Mouse (Mus musculus) large intestine, adult 2 months (tissue): ENCODE measurements around the gene Reck. TPM values are rescaled to one million over a fixed set of nuclear protein-coding genes. Genes with fewer than 3 reads are reported as not detected.

ENCODE experiments used
- DNase-seq: peaks from one replicate; pipeline ENCODE4 v3.0.0-alpha.2; 2012; ENCODE audit warnings: low read depth, low spot score
- WGBS: fragments of 180-500 bp; shearing (Covaris S2); methylation state at CpG from one replicate; pipeline ENCODE4 v1.1.7; 2018; 5-methylcytosine and 5-hydroxymethylcytosine counted together
- polyA plus RNA-seq: library from polyadenylated mRNA; depleted of rRNA; stranded (reverse); fragments of >200 nt; gene quantifications from 2 replicates; pipeline ENCODE4 v1.2.3, GENCODE M21; 2012

Reck gene
- polyA plus RNA-seq, 1 experiment = 2.5 TPM

DNA sequence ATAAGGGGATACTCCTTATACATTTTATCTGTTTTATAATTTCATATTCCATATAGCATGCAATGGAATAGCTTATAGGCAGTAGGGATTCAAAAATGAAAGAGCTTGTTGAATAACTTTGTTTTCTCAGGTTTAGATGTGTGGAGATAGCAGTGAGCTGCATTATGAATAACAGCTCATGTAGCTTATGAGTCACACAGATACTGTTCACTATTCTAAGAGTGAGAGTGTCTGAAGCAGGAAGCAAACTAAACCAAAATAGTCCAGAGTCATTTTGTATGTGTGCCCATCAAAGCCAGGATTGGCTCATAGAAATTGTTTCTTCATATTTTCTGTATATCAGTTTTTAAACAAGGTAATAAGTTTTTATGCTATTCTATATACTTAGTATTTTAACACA lies 21.9 kb downstream of the Reck start:
- no peak for DNase-seq

DNA sequence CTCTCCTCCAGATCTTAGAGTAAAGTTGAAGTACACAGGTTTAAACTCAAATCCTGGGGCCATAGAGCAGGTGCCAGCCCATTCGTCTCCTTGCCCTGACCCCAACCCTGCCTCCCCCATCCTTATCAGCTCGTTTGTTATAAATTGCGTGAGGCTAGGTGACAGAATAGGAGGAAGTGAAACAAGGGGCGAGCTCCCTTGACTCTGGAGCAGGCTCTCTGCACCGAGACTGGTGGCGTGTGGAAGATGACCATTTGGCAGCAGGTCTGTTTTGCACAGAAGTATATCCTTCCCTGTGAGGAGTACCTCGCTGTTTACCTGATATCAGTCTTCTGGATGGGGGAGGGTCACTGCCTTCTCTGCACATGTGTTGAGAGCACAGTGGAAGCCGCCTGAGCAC lies 23.9 kb downstream of the Reck start:
- 34% methylated on average over 8 of the region's 8 CpGs for WGBS
- no peak for DNase-seq

DNA sequence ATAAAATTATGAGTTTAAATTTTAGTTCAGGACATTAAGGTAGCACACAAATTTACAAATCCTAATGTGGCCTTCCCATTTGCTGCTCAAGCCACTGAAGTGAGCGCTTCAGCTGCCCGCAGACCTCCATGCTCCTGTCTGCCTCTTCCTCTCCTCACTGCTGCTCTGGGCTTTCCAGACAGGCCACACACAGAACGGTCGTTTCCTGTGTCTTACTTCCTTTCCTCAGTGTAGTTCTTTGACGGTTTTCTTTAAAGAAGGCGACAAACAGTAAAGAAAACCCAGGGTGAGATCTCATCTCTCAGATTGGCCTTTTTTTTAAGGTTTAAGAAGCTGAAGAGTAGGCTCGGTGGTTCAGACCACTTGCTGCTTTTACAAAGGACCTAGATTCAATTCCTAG lies 28.4 kb downstream of the Reck start:
- DNase-seq = no peak

DNA sequence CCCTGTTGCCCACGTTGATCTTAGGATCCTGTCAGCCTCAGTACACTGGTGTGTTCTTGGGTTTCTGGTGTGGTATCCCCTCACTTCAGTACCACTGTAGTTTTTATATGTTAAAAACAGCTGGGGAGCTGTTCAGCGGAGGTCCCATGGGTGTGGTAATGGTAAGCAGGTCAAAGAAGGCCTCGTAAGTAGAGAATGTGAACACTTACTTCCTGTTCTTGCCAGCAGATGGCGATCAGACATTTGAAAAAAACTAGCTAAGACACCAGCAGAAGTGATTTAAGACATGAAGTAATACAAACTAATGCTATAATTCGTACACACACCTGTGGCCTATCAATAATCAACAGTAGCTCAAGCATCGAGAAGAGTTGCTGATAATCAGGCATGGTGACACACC lies 31.1 kb downstream of the Reck start:
- peak; percentile 43 for DNase-seq
- WGBS = 11% methylated on average over 6 of the region's 6 CpGs

More for the DNA sequence above, 28.4 kb downstream of the Reck start:
- WGBS = 64% methylated on average over 7 of the region's 7 CpGs

DNA sequence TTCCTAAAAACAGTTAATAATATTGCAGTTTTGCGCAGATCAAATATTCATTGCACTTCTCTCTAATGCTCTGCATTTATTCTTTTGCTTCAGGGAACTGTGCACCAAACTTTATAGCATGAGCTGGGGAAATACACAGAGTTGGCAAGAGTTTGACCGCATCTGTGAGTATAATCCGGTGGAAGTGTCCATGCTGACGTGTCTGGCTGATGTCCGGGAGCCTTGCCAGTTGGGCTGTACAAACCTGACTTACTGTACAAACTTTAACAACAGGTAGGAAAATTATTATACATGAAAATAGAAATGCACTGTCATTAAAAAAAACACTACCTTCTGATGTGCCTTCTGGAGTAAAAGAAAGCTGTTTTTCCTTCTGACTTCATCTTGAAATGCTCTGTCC lies 42.9 kb downstream of the Reck start:
- no peak for DNase-seq
- WGBS = 55% methylated on average over 5 of the region's 5 CpGs

DNA sequence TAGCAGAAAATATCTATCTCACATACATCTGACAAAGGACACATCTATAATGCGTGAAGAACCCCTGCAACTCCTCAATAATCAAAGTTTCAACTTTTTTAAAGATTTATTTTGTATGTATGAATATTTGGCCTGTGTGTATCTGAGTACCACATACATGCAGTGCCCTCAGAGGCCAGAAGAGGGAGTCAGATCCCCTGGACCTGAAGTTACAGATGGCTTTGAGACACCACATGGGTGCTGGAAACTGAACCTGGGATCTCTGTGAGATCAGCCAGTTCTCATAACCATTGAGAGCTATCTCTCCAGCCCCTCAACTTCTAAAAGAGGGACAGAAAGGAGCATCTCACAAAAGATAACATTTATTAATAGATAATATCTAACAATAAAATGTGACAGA lies 45.3 kb downstream of the Reck start:
- WGBS = 95% methylated on average over 1 of the region's 1 CpGs
- DNase-seq = no peak

DNA sequence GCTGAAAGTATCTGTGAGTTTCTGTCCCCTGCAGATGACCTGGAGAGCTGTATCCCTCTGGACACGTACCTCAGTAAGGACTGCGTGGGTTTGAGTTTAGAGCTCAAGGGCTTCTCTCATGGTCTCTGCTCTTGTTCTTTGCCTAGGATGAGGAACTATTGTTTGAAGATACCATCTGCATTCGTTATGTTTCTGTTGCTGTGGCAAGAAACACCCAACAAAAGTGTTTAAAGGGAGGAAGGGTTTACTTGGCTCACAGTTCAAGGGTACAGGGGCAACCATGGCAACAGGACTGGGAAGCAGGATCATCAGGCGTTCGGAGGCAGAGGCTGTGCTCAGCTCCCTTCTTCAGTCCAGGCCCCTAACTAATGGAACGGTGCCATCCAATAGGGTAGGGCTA lies 49.8 kb downstream of the Reck start:
- WGBS = 92% methylated on average over 6 of the region's 6 CpGs
- no peak for DNase-seq

DNA sequence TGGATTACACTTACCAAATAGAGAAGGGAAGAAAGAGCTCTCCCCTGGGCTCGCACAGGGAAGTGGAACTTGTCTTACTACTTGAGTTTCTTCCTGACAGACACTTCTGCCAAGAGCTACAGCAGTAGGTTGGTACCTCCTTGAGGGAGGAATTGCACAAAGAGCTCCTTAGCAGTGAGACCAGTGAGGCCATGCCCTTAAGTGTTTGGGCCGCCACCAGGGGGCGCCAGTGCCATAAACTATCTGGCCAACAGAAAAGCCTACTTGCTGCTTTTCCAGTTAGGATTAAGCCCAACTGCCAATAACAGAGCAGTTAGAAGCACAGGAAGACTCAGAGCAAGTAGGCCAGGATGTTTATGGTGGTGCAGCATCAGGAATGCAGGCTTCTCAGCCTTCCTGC lies 50.4 kb downstream of the Reck start:
- peak; percentile 72 for DNase-seq
- WGBS = 9% methylated on average over 3 of the region's 3 CpGs

DNA sequence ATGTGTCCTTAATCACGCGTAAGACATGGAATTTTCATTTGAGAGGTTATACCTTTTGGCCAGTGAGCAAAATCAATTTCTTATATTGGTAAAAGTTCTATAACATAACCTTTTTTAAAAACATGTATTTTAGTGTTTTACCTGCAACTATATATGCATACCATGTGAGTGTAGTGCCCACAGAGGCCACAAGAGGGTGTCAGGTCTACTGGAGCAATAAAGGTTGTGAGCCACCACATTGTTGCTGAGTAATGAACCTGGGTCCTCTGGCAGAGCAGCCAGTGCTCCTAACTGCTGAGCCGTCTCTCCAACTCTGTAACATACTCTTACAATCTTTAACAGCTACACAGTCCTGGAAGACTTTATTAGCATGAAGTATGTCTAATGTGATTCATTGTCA lies 52.5 kb downstream of the Reck start:
- DNase-seq = no peak
- WGBS = 97% methylated on average over 3 of the region's 3 CpGs

DNA sequence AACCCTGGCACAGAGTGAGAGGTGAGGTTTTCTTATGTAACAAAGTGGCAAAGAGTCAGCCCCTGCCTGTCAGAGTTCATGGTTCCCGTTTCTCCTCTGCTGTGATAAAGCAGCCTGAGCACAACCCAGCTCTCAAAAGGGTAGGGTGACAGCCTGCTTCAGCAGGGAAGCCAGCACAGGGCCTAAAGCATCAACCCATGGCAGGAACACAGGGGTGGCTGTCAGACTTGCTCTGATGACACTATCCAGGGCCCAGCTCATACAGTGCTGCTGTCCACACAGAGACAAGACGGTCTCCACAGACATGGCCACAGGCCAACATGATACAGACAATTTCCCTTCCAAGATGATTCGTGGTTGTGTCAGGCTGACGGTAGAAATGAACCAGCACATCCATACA lies 56.5 kb downstream of the Reck start:
- WGBS = 70% methylated on average over 4 of the region's 4 CpGs
- no peak for DNase-seq

DNA sequence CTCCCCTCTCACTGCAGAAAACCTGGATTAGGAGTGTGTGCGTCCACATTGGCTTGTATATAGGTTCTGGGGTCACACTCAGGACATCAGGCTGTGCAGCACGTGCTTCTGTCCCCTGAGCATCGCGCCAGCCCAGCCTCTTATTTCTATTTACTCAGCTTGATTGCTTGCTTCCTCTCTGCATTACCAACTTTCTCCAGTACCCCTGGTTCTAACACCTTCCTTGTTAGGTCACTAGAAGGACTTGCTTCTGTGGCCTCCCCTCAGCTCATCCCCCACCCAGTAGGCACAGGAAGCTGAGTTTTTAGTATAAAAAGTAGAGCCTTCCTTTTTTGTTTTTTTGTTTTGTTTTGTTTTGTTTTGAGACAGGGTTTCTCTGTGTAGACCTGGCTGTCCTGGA lies 60.9 kb downstream of the Reck start:
- no peak for DNase-seq
- WGBS = 25% methylated on average over 4 of the region's 4 CpGs

DNA sequence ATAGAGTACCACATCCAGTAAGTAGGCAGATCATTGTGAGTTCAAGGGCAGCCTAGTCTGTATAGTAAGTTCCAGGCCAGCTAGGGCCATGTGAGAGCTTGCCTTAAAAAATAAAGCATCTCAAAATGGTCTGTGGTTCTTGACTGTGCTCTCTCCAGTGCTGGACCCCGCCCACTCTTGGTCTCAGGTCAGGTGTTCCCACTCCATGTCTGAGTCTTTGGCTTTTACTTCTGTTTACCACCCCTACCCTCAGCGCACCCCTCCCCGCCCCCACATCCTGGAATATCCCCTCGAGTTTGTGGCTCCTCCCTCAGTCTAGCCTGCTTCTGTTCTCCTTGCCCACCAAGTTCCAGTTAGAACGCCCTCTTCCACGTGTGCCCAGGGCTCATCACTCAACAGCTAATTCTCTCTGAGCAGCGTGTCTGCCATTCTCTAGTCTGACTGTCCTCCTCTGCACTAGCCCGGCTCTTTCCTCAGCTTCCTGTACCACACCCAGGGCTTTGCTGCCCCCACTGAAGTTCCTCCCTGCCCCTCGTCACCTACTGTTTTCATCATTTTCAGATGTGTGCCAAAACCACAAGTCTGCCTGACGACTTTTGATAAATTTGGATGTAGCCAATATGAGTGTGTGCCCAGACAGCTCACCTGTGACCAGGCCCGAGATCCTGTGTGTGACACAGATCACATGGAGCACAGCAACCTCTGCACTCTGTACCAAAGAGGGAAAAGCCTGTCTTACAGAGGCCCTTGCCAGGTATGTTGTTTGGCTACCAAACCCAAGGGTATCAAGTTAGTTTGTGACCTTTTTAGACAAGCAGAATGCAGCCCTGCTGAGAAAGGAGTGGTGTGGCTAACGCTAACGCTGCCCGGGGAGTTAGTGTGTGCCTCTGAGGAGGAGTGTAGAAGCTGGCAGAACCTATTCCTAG lies 61.7 kb downstream of the Reck start:
- 68% methylated on average over 14 of the region's 14 CpGs for WGBS
- no peak for DNase-seq

DNA sequence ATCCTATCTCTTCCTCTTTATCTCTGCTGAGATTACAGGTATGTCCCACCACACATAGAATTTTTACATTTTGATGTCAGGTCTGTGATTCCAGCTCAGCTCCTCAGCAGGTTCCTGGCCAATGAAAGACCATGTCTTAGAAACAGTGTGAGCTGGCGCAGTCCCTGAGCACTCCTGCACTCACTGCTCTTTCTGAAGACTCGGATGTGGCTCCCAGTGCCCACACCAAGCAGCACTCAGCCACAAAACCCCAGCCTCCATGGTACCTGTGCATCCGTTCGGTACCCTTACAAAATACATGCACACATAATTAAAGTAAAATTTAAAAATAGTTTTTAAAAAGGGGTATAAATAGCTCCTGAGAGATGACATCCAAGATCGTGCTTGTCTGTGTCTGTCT lies 66.0 kb downstream of the Reck start:
- DNase-seq = no peak
- 93% methylated on average over 5 of the region's 5 CpGs for WGBS

DNA sequence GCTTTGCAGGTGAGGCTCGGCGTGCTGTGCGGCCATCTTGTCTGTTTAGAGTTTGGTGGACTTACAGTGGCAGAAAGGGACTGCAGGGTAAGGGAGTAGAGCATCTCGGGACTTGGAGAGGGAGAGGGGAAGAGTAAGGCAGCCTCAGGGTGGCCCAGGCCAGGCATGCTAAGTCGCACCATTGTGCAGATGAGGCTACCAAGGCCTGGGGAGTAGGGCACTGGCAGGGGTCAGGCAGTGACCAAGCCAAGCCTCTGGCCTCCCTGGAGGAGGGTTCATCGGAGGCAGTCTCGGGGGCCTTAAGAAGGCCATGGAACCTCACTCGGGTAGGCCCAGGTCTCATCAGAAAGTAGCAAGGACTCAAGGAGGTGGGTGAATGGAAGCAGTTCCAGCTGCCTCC lies 67.1 kb downstream of the Reck start:
- DNase-seq = no peak
- WGBS = 92% methylated on average over 8 of the region's 8 CpGs

DNA sequence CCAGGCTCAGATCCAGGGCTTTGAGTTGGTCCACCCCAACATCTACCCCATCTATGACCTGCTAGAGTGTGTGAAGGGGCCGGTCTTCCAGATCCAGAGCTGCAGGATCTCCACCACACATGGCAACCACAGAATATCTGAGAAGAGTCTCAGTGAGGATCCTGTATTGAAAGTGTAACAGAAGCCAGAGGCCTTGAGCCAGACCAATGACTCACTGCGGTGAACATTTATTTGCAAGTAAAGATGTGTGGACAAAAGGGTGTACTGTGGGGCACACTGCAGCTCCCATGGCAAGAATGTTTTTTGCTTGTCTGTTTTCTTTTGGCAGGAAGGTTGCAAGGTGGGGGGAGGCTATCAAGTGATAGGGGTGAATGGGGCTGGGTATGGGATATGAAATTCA lies 72.2 kb downstream of the Reck start:
- WGBS = 90% methylated on average over 2 of the region's 2 CpGs
- no peak for DNase-seq

DNA sequence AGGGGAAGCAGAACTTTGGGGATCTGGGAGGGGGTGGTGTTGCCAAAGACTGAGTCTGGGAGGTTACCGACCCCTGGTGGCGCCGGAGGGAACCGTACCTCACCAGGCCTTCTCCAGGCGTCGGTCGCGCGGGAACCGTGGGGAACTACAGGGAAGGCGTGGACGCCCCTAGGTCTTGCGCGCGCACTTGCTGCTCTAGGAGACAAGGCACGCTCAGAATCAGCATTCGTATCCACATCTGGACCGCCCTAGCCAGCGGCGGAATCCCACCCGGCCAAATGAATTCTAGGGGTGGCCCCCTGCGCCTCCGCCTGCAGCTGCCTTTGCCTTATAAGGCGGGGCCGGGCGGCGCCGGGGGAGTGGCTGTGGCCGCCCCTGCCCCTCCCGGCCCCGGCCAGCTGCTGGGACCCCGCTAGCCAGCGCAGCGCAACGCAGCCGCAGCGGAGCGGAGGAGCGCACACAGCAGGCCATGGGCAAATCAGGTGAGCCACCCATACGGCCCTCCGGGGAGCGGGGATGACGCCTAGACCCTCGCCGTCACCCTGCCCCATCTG lies 82.0 kb downstream of the Reck start, which contains the start of gene Glipr2:
Glipr2 (plus strand) TSS at position 110 of the 554 bp plus-strand sequence.
- WGBS = under 1% methylated on average over 45 of the region's 45 CpGs
- no peak for DNase-seq

DNA sequence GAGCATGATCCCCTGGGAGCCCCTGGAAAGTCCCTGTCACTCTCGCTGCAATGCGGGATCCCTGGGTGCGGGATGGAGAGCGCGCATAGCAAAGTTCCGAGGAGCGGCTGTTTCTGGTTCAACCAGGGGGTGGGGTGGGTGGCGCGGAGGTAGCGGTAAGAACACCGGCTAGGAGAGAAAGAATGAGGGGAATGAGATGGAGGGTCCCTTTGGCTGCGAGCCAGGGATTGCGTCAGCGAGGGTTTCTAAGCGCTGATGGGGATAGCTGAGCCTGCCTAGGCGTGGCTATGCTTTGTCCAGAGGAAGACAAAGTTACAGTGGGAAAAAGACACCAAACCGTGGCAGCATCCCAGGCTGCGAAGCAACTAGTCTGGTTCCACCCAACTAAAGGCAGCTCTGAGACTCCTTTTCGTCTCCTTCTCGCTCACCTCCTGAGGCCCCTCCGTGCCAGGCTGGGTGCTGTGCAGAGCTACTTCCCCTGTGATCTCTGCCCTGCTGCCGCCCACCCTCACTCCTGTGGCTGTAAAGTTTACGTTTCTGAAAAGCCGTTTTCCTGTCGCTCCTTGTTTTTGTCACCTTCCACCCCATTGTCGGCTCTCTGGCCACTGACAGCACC lies 82.6 kb downstream of the Reck start:
- WGBS = 1% methylated on average over 26 of the region's 26 CpGs

DNA sequence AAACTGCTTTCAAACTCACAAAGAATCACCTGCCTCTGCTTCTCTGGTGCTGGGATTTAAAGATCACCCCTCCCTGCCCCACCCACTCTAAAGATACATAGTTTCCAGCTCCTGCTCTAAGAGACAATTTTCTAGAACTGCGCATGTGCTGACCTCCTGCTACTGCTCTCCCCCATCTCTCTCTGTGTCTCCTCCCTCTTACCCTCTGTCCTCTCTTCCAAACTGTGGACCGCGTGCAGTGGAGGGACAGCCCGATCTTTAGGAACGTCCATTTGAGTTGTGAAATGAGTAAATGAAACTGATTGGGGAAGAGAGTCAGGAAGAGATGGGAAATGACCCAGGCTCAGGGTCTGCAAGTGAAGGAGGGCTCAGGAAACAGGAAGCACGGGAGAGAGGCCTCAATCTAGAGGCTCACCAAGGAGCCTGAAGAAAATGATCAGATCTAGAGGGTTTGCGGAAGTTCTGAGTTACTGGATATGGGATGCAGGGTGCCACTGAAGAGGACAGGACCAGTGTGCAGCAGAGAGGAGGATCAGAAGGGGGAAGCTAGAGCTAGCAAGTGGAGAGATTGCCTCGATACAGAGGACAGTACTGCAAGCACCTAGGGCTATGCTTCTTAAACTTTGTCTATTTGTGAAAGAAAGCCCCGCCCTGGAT lies 84.3 kb downstream of the Reck start:
- 13% methylated on average over 9 of the region's 9 CpGs for WGBS
- no peak for DNase-seq

More for the DNA sequence above, 82.6 kb downstream of the Reck start:
- DNase-seq = no peak

DNA sequence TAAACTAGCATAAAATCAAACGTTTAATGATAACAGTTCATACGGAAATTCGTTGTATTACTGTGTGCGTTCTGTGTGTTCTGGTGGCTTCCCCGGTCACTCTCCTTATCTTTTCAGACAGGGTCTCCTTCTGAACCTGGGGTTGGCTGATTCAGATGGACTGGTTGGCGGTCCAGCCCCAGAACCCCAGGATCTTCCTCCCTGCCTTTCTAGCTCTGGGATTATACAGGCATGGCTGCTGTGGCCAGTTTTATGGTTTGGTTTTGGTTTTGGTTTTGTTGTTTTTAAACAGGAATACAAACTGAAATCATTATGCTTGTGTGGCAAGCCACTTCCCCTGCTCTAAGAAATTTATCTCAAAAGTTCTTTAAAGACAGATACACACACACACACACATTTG lies 84.9 kb downstream of the Reck start:
- WGBS = 21% methylated on average over 6 of the region's 6 CpGs
- no peak for DNase-seq

DNA sequence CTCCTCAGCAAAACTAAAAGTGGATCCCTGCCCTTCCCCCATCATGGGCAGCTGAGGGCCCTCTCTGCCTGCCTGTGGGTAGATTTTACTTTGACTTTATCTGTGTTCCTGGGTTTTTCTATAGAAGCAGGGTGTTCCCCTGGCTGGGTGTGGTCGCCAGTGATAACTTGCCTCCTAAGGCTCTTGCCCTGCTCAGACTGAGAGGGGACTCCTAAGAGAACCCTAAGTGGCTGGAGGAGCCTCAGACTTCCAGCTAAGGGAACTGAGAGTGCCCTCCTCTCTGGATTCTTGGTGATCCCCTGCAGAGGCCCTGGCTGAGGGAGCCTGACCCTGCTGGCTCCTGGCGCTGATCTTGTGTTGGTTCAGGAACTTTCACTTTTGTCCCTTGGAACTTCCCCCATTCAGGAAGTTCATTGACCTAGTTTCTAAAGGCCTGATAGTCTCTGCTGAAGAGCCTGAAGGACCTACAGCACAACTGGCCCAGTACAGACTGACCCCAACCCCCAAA lies 89.0 kb downstream of the Reck start:
- WGBS = 11% methylated on average over 2 of the region's 2 CpGs
- DNase-seq = no peak
